Mouse (Mus musculus): Measurements from ENCODE around the gene Nectin3.
"Not testable (repeated sequence)": the region's sequence is repeated elsewhere in the genome, so short reads cannot be mapped to it uniquely, and the experiment has no call there.

Gene Nectin3

GRCm38 (mm10) chr16:46410053-46410738 lies 88.1 kb downstream of the Nectin3 start:
- no peak for DNase-seq

GRCm38 (mm10) chr16:46407997-46408396 lies 90.3 kb downstream of the Nectin3 start:
- DNase-seq = no peak

- no peak for DNase-seq
Observed at GRCm38 (mm10) chr16:46406844-46407639, 91.3 kb downstream of the Nectin3 start.

GRCm38 (mm10) chr16:46397945-46398344 lies 100.4 kb downstream of the Nectin3 start:
- DNase-seq = no peak

GRCm38 (mm10) chr16:46389415-46390033 lies 108.8 kb downstream of the Nectin3 start:
- no peak for DNase-seq

- no peak for DNase-seq
Observed at GRCm38 (mm10) chr16:46388527-46389414, 109.6 kb downstream of the Nectin3 start.

GRCm38 (mm10) chr16:46384279-46384678 lies 114.0 kb downstream of the Nectin3 start:
- DNase-seq = no peak

GRCm38 (mm10) chr16:46383344-46383743 lies 115.0 kb downstream of the Nectin3 start:
- DNase-seq = no peak

GRCm38 (mm10) chr16:46376575-46376974 lies 121.8 kb downstream of the Nectin3 start:
- DNase-seq = no peak

- DNase-seq = no peak
Observed at GRCm38 (mm10) chr16:46362022-46362421, 136.3 kb downstream of the Nectin3 start.

GRCm38 (mm10) chr16:46357658-46358057 lies 140.7 kb downstream of the Nectin3 start:
- not testable (repeated sequence) for DNase-seq

- DNase-seq = no peak
Observed at GRCm38 (mm10) chr16:46356663-46357062, 141.7 kb downstream of the Nectin3 start.

Data from B cell, adult 2 months (primary cell).